Mouse (Mus musculus) small intestine, adult 2 months (tissue): ENCODE results near the gene St6galnac1. TPM values are rescaled to one million over a fixed set of nuclear protein-coding genes. Genes with fewer than 3 reads are reported as not detected.

Source experiments
- H3K27ac ChIP-seq: fragments of 200-500 bp; 2 replicates; pipeline ENCODE4 v1.5.1; 2012; ENCODE audit warnings: low read depth, low read length, control low read depth, inconsistent platforms; ENCODE audit not compliant: insufficient read depth
- H3K27me3 ChIP-seq: fragments of 200-500 bp; 2 replicates; pipeline ENCODE4 v1.6.1; 2012; ENCODE audit warnings: mild to moderate bottlenecking, moderate library complexity, low read length, inconsistent platforms; ENCODE audit not compliant: control insufficient read depth, insufficient read depth
- H3K36me3 ChIP-seq: fragments of 200-500 bp; 2 replicates; pipeline ENCODE4 v1.6.1; 2012; ENCODE audit warnings: mild to moderate bottlenecking, low read length, control low read depth, inconsistent platforms; ENCODE audit not compliant: control insufficient read depth, insufficient read depth
- H3K4me1 ChIP-seq: fragments of 200-500 bp; 2 replicates; pipeline ENCODE4 v1.6.1; 2012; ENCODE audit warnings: low read length, inconsistent platforms, mixed read lengths; ENCODE audit not compliant: control insufficient read depth, insufficient read depth, insufficient read length
- H3K4me3 ChIP-seq: fragments of 200-500 bp; 2 replicates; pipeline ENCODE4 v1.5.1; 2012; ENCODE audit warnings: low read depth, mild to moderate bottlenecking, control low read depth, inconsistent platforms, low read length, moderate library complexity
- CTCF ChIP-seq: fragments of 200-500 bp; IDR thresholded peaks from 2 replicates; pipeline ENCODE4 v1.5.1; 2012; ENCODE audit warnings: low read depth, mild to moderate bottlenecking, control low read depth, inconsistent platforms, low read length, moderate library complexity, mixed read lengths; ENCODE audit not compliant: insufficient replicate concordance, insufficient read length; ENCODE audit errors: extremely low read depth
- POLR2A ChIP-seq: fragments of 200-500 bp; IDR thresholded peaks from 2 replicates; pipeline ENCODE4 v1.6.1; 2012; ENCODE audit warnings: low read depth, mild to moderate bottlenecking, control low read depth, inconsistent platforms, low read length, moderate library complexity
- WGBS: fragments of 180-500 bp; shearing (Covaris S2); methylation state at CpG from one replicate; pipeline ENCODE4 v1.1.7; 2018; 5-methylcytosine and 5-hydroxymethylcytosine counted together
- polyA plus RNA-seq: library from polyadenylated mRNA; depleted of rRNA; stranded (reverse); fragments of >200 nt; gene quantifications from 2 replicates; pipeline ENCODE4 v1.2.3, GENCODE M21; 2012

The St6galnac1 gene
- polyA plus RNA-seq, 1 experiment = 5.8 TPM

- peak overlapping the region; percentile 42 for H3K4me3 ChIP-seq
- H3K4me1 ChIP-seq = peaks cover 13% of the 10 kb centered on the region
- TF ChIP-seq POLR2A (no peak), CTCF (no peak)
- H3K36me3 ChIP-seq = peaks cover 2% of the 10 kb centered on the region; the same call in 1 of the 2 replicates
- H3K27me3 ChIP-seq = no peaks in the 10 kb centered on the region
- 69% methylated on average over 29 of the region's 32 CpGs for WGBS
- H3K27ac ChIP-seq = no peak overlapping the region
These were observed 35.9 kb upstream of the St6galnac1 start for GRCm38 (mm10) chr11:116810983-116811901.

GRCm38 (mm10) chr11:116810528-116810927 is 35.2 kb upstream of the St6galnac1 start:
- H3K27me3 ChIP-seq = no peaks in the 10 kb centered on the region
- no peak overlapping the region for H3K4me3 ChIP-seq
- 92% methylated on average over 11 of the region's 11 CpGs for WGBS
- TF ChIP-seq POLR2A = no peak
- no peak for TF ChIP-seq CTCF
- no peak overlapping the region for H3K27ac ChIP-seq
- H3K4me1 ChIP-seq = peaks cover 13% of the 10 kb centered on the region
- peaks cover 2% of the 10 kb centered on the region; the same call in 1 of the 2 replicates for H3K36me3 ChIP-seq

- no peak overlapping the region for H3K27ac ChIP-seq
- WGBS = 83% methylated on average over 8 of the region's 8 CpGs
These were observed 34.2 kb upstream of the St6galnac1 start for GRCm38 (mm10) chr11:116809520-116809919.

GRCm38 (mm10) chr11:116808811-116809395 is 33.6 kb upstream of the St6galnac1 start:
- Histone ChIP-seq H3K36me3 (peaks cover 2% of the 10 kb centered on the region; the same call in 1 of the 2 replicates), H3K4me1 (peaks cover 4% of the 10 kb centered on the region), H3K27me3 (no peaks in the 10 kb centered on the region), H3K27ac (no peak overlapping the region), H3K4me3 (no peak overlapping the region)
- 90% methylated on average over 11 of the region's 11 CpGs for WGBS
- TF ChIP-seq POLR2A (no peak), CTCF (no peak)

More at GRCm38 (mm10) chr11:116809520-116809919, 34.2 kb upstream of the St6galnac1 start:
- peaks cover 9% of the 10 kb centered on the region for H3K4me1 ChIP-seq
- peaks cover 2% of the 10 kb centered on the region; the same call in 1 of the 2 replicates for H3K36me3 ChIP-seq
- no peaks in the 10 kb centered on the region for H3K27me3 ChIP-seq
- TF ChIP-seq CTCF = no peak
- no peak for TF ChIP-seq POLR2A
- H3K4me3 ChIP-seq = no peak overlapping the region

GRCm38 (mm10) chr11:116807938-116808606 is 32.8 kb upstream of the St6galnac1 start:
- WGBS = 26% methylated on average over 7 of the region's 7 CpGs
- TF ChIP-seq CTCF = peak; percentile 97
- no peak for TF ChIP-seq POLR2A
- Histone ChIP-seq H3K27ac (no peak overlapping the region), H3K36me3 (peaks cover 2% of the 10 kb centered on the region; the same call in 1 of the 2 replicates), H3K4me3 (no peak overlapping the region), H3K27me3 (no peaks in the 10 kb centered on the region), H3K4me1 (no peaks in the 10 kb centered on the region; the same call in 1 of the 2 replicates)

GRCm38 (mm10) chr11:116807526-116807925 is 32.2 kb upstream of the St6galnac1 start:
- 72% methylated on average over 3 of the region's 3 CpGs for WGBS
- TF ChIP-seq CTCF (no peak), POLR2A (no peak)
- Histone ChIP-seq H3K36me3 (peaks cover 2% of the 10 kb centered on the region; the same call in 1 of the 2 replicates), H3K27me3 (no peaks in the 10 kb centered on the region), H3K4me3 (no peak overlapping the region), H3K4me1 (no peaks in the 10 kb centered on the region; the same call in 1 of the 2 replicates), H3K27ac (no peak overlapping the region)

- WGBS = 69% methylated on average over 7 of the region's 7 CpGs
- no peak for TF ChIP-seq CTCF
- no peak for TF ChIP-seq POLR2A
- Histone ChIP-seq H3K27ac (no peak overlapping the region), H3K4me1 (no peaks in the 10 kb centered on the region; the same call in 1 of the 2 replicates), H3K27me3 (no peaks in the 10 kb centered on the region), H3K4me3 (no peak overlapping the region), H3K36me3 (peaks cover 2% of the 10 kb centered on the region; the same call in 1 of the 2 replicates)
These were observed 31.8 kb upstream of the St6galnac1 start for GRCm38 (mm10) chr11:116807116-116807515.
